Mouse (Mus musculus): Measurements from ENCODE around the gene Gm11060.

DNA sequence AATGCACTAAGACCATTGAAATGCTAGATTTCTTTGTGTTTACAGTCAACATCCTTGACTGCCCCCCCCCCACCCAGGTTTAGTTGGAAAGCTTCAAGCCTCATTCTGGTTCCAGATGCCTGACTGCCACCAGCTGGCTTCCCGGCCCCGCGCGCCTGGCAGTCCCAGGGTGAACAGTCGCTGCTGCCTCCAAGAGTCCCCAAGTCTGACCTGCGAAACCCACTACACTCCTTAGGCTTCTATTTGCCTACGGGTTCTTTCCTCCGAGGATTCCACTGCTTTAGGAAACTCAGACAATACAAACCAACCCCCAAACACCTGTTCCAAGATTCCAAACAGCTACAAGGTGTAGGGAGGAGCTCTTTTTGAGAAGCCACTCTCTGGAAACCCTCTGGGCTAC is 33.4 kb downstream of the Gm11060 start:
- TF ChIP-seq GATA1 (IDR thresholded peaks at IDR 0.05; ENCODE audit: borderline replicate concordance, low read length) (no peak), CTCF (IDR thresholded peaks at IDR 0.05; ENCODE audit: low read depth, low read length) (no peak)
